Mouse (Mus musculus) hindbrain, embryonic 10.5 days (tissue): ENCODE data around the gene Scarf1. TPM values are rescaled to one million over a fixed set of nuclear protein-coding genes. Genes with fewer than 3 reads are reported as not detected.

Source experiments
- DNase-seq: peaks from one replicate; pipeline ENCODE4 v3.0.0-alpha.2; 2017; ENCODE audit warnings: low spot score
- H3K27ac ChIP-seq: fragments of 300-500 bp; sonication (generic); 2 replicates; pipeline ENCODE4 v1.5.1; 2016; ENCODE audit warnings: mild to moderate bottlenecking, moderate library complexity
- H3K27me3 ChIP-seq: fragments of 300-500 bp; sonication (generic); 2 replicates; pipeline ENCODE4 v1.6.1; 2016; ENCODE audit warnings: mild to moderate bottlenecking; ENCODE audit not compliant: poor library complexity, insufficient read depth, severe bottlenecking
- H3K36me3 ChIP-seq: fragments of 300-500 bp; sonication (generic); 2 replicates; pipeline ENCODE4 v1.6.1; 2016; ENCODE audit warnings: mild to moderate bottlenecking, moderate library complexity
- H3K4me1 ChIP-seq: fragments of 300-500 bp; sonication (generic); replicated peaks from 2 replicates; pipeline ENCODE4 v1.6.1; 2016; ENCODE audit warnings: mild to moderate bottlenecking
- H3K4me3 ChIP-seq: fragments of 300-500 bp; sonication (generic); 2 replicates; pipeline ENCODE4 v1.5.1; 2016; ENCODE audit warnings: mild to moderate bottlenecking, moderate library complexity
- H3K9me3 ChIP-seq: fragments of 300-500 bp; sonication (generic); 2 replicates; pipeline ENCODE4 v1.6.1; 2016; ENCODE audit warnings: mild to moderate bottlenecking, moderate library complexity
- WGBS: fragments of 180-500 bp; shearing (Covaris S2); methylation state at CpG from one replicate; pipeline ENCODE4 v1.1.7; 2016; 5-methylcytosine and 5-hydroxymethylcytosine counted together
- polyA plus RNA-seq: library from polyadenylated mRNA; unstranded; fragments of >200 nt; fragmentation: Nextera tagmentation; extraction: Ambion mirVana; gene quantifications from 2 replicates; pipeline ENCODE4 v1.2.1, GENCODE M21; 2016

Scarf1 gene
- polyA plus RNA-seq, 1 experiment from 2014 or later: 4.9 TPM

DNA sequence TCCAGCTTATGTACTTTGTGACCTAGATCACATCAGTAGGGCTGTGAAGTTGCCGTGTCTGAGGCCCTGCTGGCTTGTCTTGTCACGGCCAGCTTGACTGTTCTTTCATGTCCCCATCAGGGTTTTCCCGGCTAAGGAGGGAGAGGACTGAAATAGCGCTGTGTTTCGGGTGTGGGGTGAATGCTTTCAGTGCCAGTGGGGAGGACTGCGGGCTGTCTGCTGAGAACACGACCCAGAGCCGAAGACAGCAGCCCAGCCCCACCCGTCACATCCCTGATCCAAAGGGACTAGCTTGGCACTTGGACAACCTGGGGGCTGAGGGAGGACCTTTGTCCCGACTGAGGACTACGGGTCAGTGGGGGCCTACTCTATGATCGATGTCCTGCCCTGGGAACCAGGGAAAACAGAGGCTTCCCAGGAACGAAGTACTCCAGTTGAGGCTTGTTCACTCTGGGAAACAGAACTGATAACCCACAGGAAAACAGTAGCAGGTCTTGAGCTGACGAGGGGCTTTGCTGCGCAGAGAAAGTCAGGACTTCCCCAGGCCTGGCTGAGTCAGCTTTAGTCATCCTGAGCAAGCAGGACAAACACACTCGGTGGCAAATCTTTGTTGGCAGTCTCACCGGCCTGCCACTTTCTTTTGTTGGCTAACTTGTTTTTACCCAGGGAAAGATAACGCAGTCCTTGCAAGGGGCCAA lies 50.7 kb downstream of the Scarf1 start:
- DNase-seq: no peak
- Histone ChIP-seq H3K27me3 (no peaks in the 10 kb centered on the region), H3K27ac (no peak overlapping the region), H3K9me3 (no peaks in the 10 kb centered on the region), H3K4me3 (no peak overlapping the region), H3K4me1 (peaks cover 15% of the 10 kb centered on the region), H3K36me3 (peaks cover 15% of the 10 kb centered on the region)
- 75% methylated on average over 18 of the region's 18 CpGs for WGBS

DNA sequence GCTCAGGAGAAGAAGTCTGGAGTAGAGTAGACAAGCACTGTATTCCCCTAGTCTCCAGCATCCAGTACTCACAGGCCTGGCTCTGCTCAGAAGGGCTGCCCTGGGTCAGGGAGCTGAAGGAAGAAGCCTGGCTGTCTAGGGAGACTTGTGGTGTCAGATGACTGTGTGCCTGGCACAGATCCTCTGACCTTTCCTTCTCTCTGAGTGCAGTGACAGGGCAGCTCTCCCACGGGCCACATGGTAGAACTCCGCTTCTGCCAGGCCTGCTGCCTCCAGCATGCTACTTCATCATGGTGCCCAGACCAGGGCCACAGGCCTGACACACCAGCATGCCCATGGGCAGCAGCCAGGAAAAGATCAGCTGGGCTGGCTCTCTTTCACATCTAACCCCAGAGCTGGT lies 52.5 kb downstream of the Scarf1 start:
- Histone ChIP-seq H3K4me3 (no peak overlapping the region), H3K4me1 (peaks cover 17% of the 10 kb centered on the region), H3K27ac (no peak overlapping the region), H3K27me3 (no peaks in the 10 kb centered on the region), H3K9me3 (no peaks in the 10 kb centered on the region), H3K36me3 (peaks cover 33% of the 10 kb centered on the region)
- DNase-seq: no peak
- 67% methylated on average over 2 of the region's 2 CpGs for WGBS

DNA sequence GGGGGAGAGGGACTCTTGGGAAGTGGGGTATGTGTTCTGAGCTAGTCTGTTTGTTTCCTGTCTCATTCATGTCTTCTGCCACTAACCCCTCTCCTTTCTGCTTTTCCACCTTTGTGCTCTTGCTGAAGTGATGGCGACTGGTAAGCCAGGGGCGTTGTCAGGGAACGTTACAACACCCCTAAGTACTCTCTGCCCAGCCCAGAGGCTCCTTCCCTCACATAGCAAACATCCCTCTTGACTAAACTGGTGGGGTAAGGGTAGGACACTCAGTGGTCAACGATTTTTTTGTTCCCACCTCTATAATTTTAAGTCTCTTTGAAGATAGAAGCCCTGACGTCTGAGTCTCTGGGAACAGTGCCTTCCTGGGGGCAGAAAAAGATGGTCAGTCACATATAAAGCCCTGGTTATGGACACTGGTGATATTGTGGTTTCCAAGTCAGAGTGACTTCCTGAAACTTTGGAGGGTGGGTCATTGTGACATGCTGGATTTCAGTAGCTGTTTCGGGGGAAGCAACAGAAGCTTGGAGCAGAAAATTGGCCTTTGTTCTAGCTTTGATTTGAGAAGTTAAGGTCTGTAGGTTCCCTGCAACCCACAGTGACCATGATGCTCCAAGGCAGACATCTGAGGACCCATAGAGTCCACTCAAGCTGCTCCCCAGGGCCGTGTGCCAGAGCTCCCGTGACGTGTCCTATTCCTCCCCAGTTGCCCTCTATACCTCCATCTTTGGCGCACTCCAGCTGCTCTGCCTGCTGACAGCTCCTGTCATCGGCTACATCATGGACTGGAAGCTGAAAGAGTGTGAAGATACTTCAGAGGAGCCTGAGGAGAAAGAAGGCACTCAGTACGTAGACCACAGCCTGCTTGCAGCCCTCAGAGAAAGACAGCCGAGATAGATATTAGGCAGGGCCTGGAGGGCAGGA lies 53.2 kb downstream of the Scarf1 start:
- H3K27me3 ChIP-seq: no peaks in the 10 kb centered on the region
- H3K4me3 ChIP-seq: no peak overlapping the region
- 78% methylated on average over 13 of the region's 13 CpGs for WGBS
- no peak for DNase-seq
- no peaks in the 10 kb centered on the region for H3K9me3 ChIP-seq
- peaks cover 34% of the 10 kb centered on the region for H3K36me3 ChIP-seq
- H3K4me1 ChIP-seq: peaks cover 24% of the 10 kb centered on the region
- no peak overlapping the region for H3K27ac ChIP-seq

DNA sequence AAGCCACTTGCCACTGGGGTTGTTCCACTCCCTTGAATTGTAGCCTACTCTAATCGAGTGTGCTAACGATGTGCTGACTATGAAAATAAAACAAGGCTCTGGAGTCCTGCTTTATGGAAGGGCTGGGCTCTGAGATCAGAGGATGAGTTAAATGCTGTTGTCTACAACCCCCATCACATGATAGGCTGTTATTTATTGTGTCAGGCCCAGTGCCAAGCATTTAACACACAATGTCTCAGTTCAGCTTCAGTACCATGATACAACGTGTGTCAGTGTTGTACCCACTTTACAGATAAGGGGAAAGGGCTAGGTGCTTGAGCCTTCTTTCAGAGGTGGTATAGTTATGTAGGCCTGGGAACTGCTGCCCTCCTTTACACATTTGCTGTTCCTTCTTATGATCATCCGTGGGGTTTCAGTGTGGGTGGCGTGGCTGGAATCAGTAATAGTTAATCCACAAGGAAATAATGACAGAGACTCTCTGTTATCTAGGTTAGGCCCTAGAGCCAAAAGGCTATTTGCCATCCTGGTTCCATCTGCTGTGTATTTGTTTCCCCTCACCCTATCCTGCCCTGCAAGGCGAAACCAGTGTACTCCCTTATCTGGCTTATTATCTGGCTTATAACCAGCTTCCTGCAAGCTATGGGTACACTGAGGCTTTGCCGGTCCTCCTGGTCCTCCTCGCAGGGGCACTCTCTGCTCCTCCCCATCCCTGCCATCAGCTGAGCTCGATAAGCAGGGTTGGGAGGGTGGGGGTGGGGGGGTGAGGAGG lies 54.2 kb downstream of the Scarf1 start:
- no peaks in the 10 kb centered on the region for H3K9me3 ChIP-seq
- 67% methylated on average over 9 of the region's 9 CpGs for WGBS
- H3K4me3 ChIP-seq: no peak overlapping the region
- H3K27ac ChIP-seq: no peak overlapping the region
- peaks cover 34% of the 10 kb centered on the region for H3K4me1 ChIP-seq
- no peaks in the 10 kb centered on the region for H3K27me3 ChIP-seq
- H3K36me3 ChIP-seq: peaks cover 34% of the 10 kb centered on the region
- no peak for DNase-seq

DNA sequence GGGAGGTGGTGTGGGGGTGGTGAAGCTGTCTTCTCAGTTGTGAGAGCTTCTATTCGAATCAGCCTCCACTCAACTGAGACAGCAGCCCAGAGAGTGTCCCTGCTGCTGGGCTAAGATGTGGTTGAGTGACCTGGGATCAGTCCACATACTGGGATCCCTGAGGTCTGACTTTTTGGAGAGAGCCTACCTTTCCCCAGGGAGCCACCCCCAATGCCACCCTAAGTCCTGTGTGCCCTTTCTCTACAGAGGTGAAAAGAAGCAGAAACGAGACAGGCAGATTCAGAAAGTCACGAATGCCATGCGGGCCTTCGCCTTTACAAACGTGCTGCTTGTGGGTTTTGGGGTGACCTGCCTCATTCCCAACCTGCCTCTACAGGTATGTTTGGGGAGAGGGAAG lies 54.8 kb downstream of the Scarf1 start:
- DNase-seq: no peak
- Histone ChIP-seq H3K4me1 (peaks cover 40% of the 10 kb centered on the region), H3K27ac (no peak overlapping the region), H3K27me3 (no peaks in the 10 kb centered on the region), H3K9me3 (no peaks in the 10 kb centered on the region), H3K36me3 (peaks cover 28% of the 10 kb centered on the region), H3K4me3 (no peak overlapping the region)
- WGBS: 79% methylated on average over 6 of the region's 6 CpGs

DNA sequence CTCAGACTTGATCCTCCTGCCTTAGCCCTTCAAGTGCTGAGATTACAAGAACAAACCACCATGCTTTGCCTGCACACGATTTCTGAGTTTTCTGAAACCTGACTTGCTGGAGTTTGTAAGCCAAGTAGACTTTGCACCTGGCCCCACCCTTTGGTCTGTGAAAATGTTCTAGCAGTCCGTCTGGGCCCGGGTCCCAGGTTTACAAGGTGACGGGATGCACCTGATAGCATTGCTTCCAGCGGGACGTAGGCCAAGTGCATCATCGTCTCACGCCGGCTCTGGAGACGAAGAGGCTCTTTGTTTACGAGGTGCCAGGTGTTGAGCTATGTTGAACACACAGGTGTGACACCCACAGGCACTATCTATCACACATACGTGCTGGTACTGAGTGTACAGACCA lies 55.6 kb downstream of the Scarf1 start:
- H3K4me1 ChIP-seq: peaks cover 41% of the 10 kb centered on the region

DNA sequence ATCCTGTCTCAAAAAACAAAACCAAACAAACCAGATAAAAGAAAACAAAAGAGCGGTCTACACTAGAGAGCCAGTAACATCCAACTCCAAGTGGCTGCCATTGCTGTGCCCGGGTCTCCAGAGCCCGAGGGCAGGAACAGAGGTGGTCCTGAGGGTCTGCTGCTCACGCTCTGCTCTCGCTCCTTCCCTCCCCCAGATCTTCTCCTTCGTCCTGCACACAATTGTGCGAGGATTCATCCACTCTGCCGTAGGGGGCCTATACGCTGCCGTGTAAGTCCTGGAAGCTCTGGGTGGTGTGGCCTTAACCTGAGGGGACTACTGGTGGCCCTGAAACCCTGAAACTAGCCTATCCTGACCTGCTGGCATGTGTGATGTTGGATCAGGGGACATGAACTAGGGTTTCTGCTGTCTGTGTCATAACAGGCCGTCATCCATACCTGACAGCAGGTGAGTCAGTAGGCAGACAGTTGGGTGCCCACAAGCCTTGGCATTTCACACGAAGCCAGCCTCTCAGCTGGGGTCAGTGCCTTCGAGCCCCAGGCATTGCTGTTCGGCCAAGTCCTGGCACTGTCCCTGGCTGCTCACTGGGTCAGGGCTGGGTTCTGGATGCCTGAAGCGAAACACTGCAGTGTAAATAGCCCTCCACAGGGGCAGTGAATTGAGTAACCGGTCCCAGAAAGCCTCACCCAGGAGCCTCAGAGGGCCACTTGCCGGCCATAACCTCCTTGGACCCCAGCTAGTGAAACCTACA lies 57.2 kb downstream of the Scarf1 start:
- Histone ChIP-seq H3K4me1 (peaks cover 39% of the 10 kb centered on the region), H3K4me3 (no peak overlapping the region), H3K27ac (peak overlapping the region; percentile 86; the same call in 1 of the 2 replicates), H3K27me3 (no peaks in the 10 kb centered on the region), H3K36me3 (peaks cover 28% of the 10 kb centered on the region), H3K9me3 (no peaks in the 10 kb centered on the region)
- 90% methylated on average over 17 of the region's 17 CpGs for WGBS
- DNase-seq: no peak

More for the DNA sequence above, 55.6 kb downstream of the Scarf1 start:
- Histone ChIP-seq H3K4me3 (no peak overlapping the region), H3K27me3 (no peaks in the 10 kb centered on the region), H3K9me3 (no peaks in the 10 kb centered on the region), H3K27ac (no peak overlapping the region), H3K36me3 (peaks cover 28% of the 10 kb centered on the region)
- DNase-seq: no peak
- 93% methylated on average over 12 of the region's 12 CpGs for WGBS

DNA sequence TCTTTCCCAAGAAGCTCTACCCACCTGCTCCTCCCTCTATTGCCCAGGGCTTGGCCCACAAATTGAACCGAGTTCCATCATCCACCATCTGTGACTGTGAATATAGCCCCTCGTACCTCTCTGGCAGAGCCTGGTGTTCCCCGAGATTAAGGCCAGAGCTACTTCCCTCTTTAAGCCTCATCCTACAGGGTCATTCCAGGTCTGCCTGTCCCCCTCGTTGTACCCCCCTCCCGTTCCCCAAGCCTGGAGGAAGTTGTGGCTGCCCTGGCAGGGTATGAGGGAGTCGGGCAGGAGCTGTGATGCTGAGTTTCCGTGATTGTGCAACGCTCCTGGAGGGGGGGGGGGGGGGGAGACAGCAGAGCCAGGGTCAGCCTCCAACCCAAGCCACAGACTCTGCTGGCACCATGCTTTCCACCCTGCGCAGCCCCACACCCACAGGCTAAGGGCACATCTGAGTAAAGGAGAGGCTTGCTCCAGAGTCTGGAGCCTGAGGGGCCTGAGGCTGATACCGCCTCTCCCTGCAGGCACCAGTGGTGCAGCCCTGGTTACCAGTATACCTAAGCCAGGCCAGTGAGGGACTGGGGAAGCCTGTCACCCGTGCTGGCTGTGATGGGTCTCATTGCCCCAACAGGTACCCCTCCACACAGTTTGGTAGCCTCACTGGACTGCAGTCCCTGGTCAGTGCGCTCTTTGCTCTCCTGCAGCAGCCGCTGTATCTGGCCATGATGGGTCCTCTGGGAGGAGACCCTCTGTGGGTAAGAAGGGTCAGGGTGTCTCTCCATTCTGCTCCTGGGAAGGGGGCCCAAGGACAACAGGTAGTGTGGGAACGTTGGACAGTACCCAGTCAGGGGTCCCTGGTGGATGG lies 58.0 kb downstream of the Scarf1 start:
- no peak for DNase-seq
- Histone ChIP-seq H3K4me3 (no peak overlapping the region), H3K9me3 (no peaks in the 10 kb centered on the region), H3K4me1 (peaks cover 32% of the 10 kb centered on the region), H3K27ac (peak overlapping the region; percentile 86), H3K36me3 (peaks cover 28% of the 10 kb centered on the region), H3K27me3 (no peaks in the 10 kb centered on the region)
- 73% methylated on average over 14 of the region's 14 CpGs for WGBS

DNA sequence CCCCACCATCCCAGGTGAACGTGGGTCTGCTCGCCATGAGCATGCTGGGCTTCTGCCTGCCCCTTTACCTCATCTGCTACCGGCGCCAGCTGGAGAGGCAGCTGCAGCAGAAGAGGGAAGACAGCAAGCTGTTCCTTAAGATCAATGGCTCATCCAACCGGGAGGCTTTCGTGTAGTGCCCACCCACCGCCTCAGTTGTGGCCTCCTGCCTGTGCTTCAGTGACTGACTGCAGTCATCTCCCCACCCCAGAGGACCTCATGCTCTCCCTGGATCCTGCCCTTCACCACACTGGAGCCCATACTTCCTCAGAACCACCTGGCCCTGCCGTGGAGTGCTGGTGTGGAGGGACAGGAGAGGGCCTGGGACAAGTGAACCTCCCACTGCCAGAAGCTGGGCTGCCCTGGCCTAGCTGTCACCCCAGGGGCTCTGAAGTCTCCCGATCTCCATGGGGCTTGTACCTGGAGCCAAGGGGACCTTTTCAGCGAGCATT lies 59.0 kb downstream of the Scarf1 start:
- Histone ChIP-seq H3K27ac (peak overlapping the region; percentile 86), H3K4me1 (peaks cover 31% of the 10 kb centered on the region), H3K4me3 (peak overlapping the region; percentile 32), H3K9me3 (no peaks in the 10 kb centered on the region), H3K36me3 (peaks cover 28% of the 10 kb centered on the region), H3K27me3 (no peaks in the 10 kb centered on the region)
- peak; percentile 37 for DNase-seq
- 10% methylated on average over 10 of the region's 10 CpGs for WGBS

DNA sequence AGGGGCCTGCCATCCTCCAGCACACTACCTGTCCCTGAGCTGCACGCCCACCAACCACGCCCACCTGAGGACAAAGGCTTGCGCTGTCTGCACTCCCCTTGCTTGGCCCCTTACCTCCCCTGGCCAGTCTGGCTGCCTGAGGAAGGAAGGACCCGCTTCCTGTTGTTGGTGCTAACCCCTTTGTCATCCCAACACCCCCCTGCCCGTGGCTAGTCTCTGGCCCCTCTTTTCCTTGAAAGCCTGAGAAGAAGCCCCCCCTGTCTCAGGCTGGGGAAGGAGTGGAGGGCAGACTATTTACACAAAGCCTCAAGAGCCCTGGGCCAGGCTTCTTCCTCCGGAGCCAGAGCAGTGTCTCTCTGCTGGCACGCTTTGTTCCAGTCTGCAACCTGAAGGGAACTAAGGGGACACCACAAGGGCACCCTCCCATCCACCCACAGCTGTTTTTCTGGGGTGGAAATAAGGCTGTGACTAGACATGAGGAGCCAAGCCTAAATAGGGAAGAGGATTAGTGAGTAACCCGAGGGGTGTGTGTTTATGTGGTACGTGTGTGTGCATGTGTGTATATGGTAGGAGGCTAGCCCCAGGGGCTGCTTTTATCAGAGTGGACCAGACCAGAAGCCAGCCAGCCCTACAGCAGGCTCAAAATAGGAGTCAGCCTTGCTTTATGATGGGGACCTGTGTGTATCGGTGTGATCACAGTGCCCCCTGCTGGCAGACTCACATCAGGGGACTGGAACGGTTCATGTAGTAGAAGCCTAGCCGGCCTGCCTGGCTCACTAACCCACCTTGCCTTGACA lies 59.7 kb downstream of the Scarf1 start:
- WGBS: 9% methylated on average over 12 of the region's 12 CpGs
- Histone ChIP-seq H3K27ac (peak overlapping the region; percentile 86), H3K4me1 (peaks cover 27% of the 10 kb centered on the region), H3K9me3 (no peaks in the 10 kb centered on the region), H3K27me3 (no peaks in the 10 kb centered on the region), H3K4me3 (peak overlapping the region; percentile 32), H3K36me3 (peaks cover 28% of the 10 kb centered on the region)
- peak; percentile 91 for DNase-seq
